Mouse (Mus musculus) heart, postnatal 36 days (tissue): Measurements from ENCODE around the gene Olfr700. TPM values are rescaled to one million over a fixed set of nuclear protein-coding genes. Genes with fewer than 3 reads are reported as not detected.
"Not testable (repeated sequence)": the region's sequence is repeated elsewhere in the genome, so short reads cannot be mapped to it uniquely, and the experiment has no call there.

Source experiments
- DNase-seq, 2 experiments: peaks; one replicate each; pipeline ENCODE4 v3.0.0; 2021 to 2022
- intact Hi-C: fragments of 180-260 bp; cut with DNase I; formaldehyde crosslinking; loops from one replicate; pipeline ENCODE4 v1.15.1; 2025
- total RNA-seq, 2 experiments: library from RNA; stranded (reverse); gene quantifications; 2 replicates each; pipeline ENCODE4 v1.2.3; 2021

Olfr700 gene
- total RNA-seq, result not detected

DNA sequence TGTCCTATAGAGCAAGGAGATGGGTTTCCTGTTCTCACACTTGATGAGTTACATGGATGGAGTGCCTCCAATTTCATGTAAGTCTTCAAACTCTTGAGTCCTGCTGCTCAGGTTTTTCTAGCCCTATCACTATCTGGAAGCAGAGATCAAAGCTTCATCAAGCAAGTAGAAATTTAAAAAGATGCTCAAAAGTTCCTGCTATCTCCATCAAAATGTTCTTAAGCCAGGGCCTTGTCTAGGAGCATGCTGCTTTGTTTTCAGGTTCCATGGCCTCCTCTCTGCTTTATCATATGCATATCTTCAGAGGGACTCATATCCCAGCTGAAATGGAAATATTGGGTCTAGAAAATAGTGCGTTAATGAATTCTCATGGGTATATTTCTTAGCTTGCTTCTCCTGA is at the start of gene Olfr700:
Gene Olfr700, minus strand, starts transcription at position 101 of the 400 bp plus-strand sequence.
- intact Hi-C loops, result no loop called here
- DNase-seq, result no peak

- DNase-seq, result no peak
- intact Hi-C loops, result no loop called here
Measured at GRCm38 (mm10) chr7:106843060-106843459, 34.4 kb upstream of the Olfr700 start, which contains the start of gene Olfr703. Gene Olfr703, plus strand, starts transcription at chr7:106843360.

DNA sequence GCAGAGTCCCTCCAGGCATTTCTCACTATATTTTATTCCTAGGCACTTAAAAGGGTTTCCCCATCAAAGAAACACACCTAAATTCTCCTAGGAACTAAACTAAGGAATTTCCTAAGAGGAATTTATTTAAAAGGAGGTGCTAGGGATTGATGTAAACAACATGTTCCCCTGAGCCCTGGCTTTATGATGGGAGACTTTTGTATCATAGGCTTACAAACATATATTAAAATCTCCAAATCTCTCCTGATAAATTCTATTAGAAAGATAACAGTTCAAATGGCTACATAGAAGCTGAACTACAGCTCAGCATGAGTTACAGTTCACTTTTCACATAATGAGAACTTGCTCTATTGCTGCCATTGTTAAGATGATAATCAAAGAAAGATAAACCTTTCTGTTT is 25.2 kb upstream of the Olfr700 start, which contains the start of gene Olfr702:
Gene Olfr702, minus strand, starts transcription at position 101 of the 400 bp plus-strand sequence.
- no peak for DNase-seq
- intact Hi-C loops, result no loop called here

DNA sequence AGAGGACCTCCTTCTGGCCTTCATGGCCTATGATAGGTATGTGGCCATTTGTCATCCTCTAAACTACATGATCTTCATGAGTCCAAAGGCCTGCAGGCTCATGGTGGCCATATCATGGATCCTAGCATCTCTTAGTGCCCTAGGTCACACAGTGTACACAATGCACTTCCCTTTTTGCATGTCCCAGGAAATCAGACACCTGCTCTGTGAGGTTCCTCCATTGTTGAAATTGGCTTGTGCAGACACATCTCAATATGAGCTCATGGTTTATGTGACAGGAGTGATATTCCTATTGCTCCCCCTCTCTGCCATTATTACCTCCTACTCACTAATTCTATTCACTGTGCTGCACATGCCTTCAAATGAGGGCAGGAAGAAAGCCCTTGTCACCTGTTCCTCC is 9.8 kb upstream of the Olfr700 start:
- no peak for DNase-seq
- intact Hi-C loops, result no loop called here

- intact Hi-C loops, result no loop called here
- no peak for DNase-seq
Measured at GRCm38 (mm10) chr7:106815775-106816174, 7.1 kb upstream of the Olfr700 start.

GRCm38 (mm10) chr7:106813829-106814228 is 5.2 kb upstream of the Olfr700 start, which contains the start of gene Olfr701:
Gene Olfr701, plus strand, starts transcription at chr7:106814129.
- intact Hi-C loops, result no loop called here

DNA sequence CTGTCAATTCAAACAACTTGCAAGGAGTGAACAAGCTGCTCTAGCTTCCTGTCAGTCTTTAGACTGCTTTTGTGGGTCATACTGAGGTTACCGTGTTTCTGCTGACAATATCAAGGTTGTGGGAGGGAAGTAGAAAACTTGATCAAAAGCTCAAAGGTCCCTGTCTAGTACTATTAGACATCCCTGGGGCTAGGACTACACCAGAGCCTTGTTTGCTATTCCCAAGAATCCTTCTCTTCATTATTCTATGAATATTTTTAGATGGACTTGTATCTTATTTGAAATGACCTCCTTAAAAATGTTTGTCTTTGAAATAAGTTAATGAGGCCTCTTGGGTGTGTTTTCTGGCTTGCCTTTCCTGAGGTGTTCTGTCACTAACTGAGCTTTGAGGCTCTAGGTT is 15.5 kb downstream of the Olfr700 start, which contains the start of gene Olfr699:
Gene Olfr699, minus strand, starts transcription at position 101 of the 400 bp plus-strand sequence.
- intact Hi-C loops, result no loop called here
- DNase-seq, result no peak

More at GRCm38 (mm10) chr7:106813829-106814228, 5.2 kb upstream of the Olfr700 start, which contains the start of gene Olfr701:
- no peak for DNase-seq

- DNase-seq, result no peak
- intact Hi-C loops, result no loop called here
Measured at GRCm38 (mm10) chr7:106788330-106788729, 20.3 kb downstream of the Olfr700 start.

DNA sequence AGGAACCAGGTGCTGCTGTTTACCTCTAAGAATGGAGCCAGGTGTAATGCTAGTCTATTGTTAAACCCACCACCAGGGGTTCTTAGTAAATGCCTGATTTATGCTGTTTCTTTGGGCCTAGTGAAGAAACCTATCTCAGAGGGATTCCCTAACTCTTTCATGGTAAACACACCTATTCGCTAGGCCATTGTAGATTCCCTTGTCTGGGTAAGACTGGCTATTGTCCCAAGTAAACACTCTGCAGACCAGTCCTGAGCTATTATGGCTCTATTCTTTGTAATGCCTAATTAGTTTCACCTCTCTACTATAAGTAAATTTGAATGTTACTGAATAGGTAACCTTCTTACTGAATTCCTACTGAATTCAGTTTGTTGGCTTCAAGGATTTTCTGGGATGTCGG is 47.6 kb downstream of the Olfr700 start:
- DNase-seq, intact Hi-C loops: not testable (repeated sequence)

GRCm38 (mm10) chr7:106758800-106759199 is 49.8 kb downstream of the Olfr700 start:
- intact Hi-C loops, result no loop called here
- DNase-seq, result no peak

Other genes starting within 250 kb of the Olfr700 start
- not detected for gene Olfr693, start 128.2 kb downstream of the Olfr700 start, total RNA-seq
- not detected for gene Olfr694, start 117.0 kb downstream of the Olfr700 start, total RNA-seq
- not detected for gene Olfr695, start 92.4 kb downstream of the Olfr700 start, total RNA-seq
- not detected for gene Olfr697, start 66.4 kb downstream of the Olfr700 start, total RNA-seq
- not detected for gene Olfr698, start 53.4 kb downstream of the Olfr700 start, total RNA-seq
- not detected for gene Olfr699, start 15.6 kb downstream of the Olfr700 start, total RNA-seq
- not detected for gene Olfr701, start 5.3 kb upstream of the Olfr700 start, total RNA-seq
- gene Olfr702, start 25.1 kb upstream of the Olfr700 start, total RNA-seq, result not detected
- not detected for gene Olfr703, start 34.5 kb upstream of the Olfr700 start, total RNA-seq
- not detected for gene Olfr704, start 54.4 kb upstream of the Olfr700 start, total RNA-seq
- gene Olfr705, start 68.1 kb upstream of the Olfr700 start, total RNA-seq, result not detected
- gene Olfr706, start 79.3 kb upstream of the Olfr700 start, total RNA-seq, result not detected
- gene Olfr707, start 92.4 kb upstream of the Olfr700 start, total RNA-seq, result not detected
- gene Olfr1532-ps1, start 99.2 kb upstream of the Olfr700 start, total RNA-seq, result not detected
- gene Olfr709-ps1, start 123.4 kb upstream of the Olfr700 start, total RNA-seq, result not detected
- gene Olfr710, start 139.5 kb upstream of the Olfr700 start, total RNA-seq, result not detected
- gene Olfr6, start 155.1 kb upstream of the Olfr700 start, total RNA-seq, result not detected
- not detected for gene Olfr711, start 166.6 kb upstream of the Olfr700 start, total RNA-seq
- not detected for gene Olfr2, start 197.2 kb upstream of the Olfr700 start, total RNA-seq
- gene Olfr713, start 222.3 kb upstream of the Olfr700 start, total RNA-seq, result not detected